Mouse (Mus musculus): ENCODE measurements around the gene Cntnap1.

Gene Cntnap1

DNA sequence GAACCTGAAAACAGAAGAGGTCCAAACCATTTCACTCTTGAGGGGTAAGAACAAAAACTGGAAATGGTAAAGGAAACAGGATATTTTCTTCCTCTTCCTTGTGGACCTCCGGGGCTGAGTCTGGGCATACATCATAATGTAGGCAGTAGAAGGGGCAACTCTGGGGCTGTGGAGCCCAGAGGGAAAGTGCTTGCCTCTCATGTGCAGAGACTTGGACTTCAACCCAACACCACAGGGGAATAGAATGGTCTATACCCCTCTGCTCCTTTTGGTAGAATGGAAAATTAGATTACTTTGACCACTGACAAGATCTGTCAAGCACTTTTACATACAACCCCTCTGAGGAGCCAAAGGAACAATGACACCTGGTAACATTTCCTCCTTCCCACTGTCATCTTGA is 24.8 kb downstream of the Cntnap1 start:
- CTCF ChIA-PET = no interaction called here
- POLR2A ChIA-PET = no interaction called here

DNA sequence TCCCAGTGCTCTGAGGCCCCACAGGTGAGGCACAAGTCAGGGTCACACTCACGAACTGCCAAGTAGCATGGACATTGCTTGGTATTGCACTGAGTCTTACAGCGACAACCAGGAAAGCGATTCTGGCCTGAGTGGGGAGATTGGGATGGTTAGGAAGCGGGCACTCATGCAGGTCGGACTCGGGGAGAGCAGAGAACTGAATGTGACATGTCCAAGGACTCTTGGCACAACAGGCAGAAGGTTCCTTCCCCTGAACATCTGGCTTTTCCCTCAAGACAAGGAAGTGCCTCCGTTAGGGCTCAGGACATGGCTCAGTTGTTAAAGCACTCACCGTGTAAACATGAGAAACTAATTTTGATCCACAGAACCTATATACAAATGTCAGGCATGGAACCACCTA is 25.2 kb downstream of the Cntnap1 start:
- CTCF ChIA-PET = interaction anchor here in 1 of 4 experiments (1.9 kb wide), 1 partner anchor 15 kb away, joined by 10 read pairs; no protein-coding TSS in a partner anchor
- POLR2A ChIA-PET = interaction anchor here in 2 of 4 experiments (1.3 kb wide), 2 partner anchors 32 to 33 kb away, joined by 3 to 15 read pairs; no protein-coding TSS in a partner anchor

DNA sequence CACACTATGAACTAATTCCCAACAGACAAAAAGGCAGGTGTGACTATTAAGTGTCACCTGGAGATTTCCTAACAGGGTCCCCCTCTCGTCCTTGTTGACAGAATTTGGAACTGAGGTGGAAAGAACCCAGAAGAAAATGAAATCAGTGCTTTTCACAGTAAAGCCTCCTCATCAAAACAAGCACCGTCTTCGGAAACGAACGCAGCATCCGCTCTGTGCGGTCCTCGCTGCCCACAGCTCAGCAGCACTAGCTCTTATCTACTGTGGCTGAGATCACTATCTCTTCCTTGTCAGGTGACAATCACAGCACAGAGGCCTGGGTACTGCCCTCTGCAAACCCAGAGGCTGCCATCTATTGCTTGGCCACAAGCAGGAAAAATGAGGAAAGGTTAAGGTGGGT is 25.9 kb downstream of the Cntnap1 start:
- POLR2A ChIA-PET = interaction anchor here in 2 of 4 experiments (0.9 to 1.3 kb wide), 5 partner anchors 9 to 33 kb away, joined by 3 to 15 read pairs (median 3); no protein-coding TSS in a partner anchor
- CTCF ChIA-PET = interaction anchor here in 1 of 4 experiments (1.0 to 1.9 kb wide), 2 partner anchors 16 to 20 kb away, joined by 4 to 10 read pairs; no protein-coding TSS in a partner anchor

DNA sequence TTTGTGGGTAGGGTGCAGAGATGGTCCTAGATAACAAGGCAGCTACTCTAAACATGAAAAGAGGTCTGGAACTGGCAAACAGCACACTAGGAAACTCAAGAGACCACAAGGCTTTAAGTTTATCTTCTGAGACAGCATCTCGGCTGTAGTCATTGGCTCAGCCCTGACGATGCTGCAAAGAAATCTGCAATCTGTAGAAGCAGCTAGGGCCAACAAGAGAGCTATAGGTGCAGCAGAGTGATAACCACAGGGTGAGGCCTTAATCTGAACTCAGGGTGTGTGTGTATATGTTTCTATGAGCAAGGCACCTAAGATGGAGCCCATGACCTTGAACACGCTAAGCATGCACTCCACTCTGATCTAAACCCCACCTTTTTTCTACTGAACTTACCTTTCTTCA is 29.2 kb downstream of the Cntnap1 start:
- ChIA-PET CTCF (interaction anchor here in 2 of 4 experiments (3.0 to 3.2 kb wide), 2 partner anchors 23 kb away, joined by 20 to 22 read pairs; no protein-coding TSS in a partner anchor), POLR2A (interaction anchor here in 2 of 4 experiments (0.6 to 2.2 kb wide), 4 partner anchors 9 to 67 kb away, joined by 3 to 9 read pairs (median 4); no protein-coding TSS in a partner anchor)

DNA sequence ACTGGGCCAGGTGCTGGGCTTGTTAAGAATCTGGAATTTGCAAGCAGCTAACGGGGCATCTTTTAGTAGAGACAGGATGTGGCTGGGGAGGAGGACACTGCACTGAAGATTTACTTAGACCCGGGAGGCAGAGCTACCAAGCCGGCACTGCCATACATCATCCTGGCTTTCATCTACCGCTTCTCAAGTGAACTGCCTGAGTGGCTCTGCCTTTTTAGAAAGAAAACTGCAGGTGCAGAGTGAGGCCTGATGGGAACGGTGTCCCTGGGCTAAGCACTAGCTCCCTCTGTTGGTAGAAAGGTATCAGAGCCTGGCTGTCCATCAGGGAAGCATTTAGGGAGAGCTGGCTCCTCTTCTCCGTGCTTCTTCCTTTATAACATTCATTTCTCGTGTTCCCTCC is 30.7 kb downstream of the Cntnap1 start:
- CTCF ChIA-PET = interaction anchor here (0.5 to 3.2 kb wide), 69 partner anchors 8 to 1955 kb away, joined by 3 to 22 read pairs (median 4); partner anchors contain the start of genes Becn1 (in 3 of the 4), Aoc2 (in 1 of the 4), Aoc3 (in 1 of the 4) and Ccr10 (in 1 of the 4)
- POLR2A ChIA-PET = interaction anchor here (0.6 to 2.2 kb wide), 23 partner anchors 9 to 262 kb away, joined by 3 to 9 read pairs (median 3); partner anchors contain the start of genes Rpl27 (in 2 of the 4), Becn1 (in 1 of the 4), Ezh1 (in 1 of the 4) and Psmc3ip (in 1 of the 4)

DNA sequence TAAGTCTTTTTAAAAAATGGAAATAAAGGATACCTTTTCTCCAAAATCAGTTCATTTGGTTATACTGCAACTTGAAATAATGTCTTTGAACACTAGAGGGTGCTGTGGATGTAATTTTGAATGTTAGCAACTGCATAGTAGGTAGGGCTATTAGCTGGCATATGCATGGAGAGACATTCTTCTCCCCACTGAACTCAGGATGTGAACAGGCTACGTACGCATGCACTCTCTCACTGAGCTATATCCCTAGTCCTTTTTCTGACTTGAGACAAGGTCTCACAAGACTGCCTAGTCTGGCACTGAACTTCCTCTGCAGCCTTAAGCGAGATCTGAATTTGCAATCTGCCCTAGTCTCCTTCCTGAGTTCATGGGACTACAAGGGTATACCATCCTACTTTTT is 41.6 kb downstream of the Cntnap1 start:
- CTCF ChIA-PET = interaction anchor here (0.6 to 1.9 kb wide), 16 partner anchors 10 to 137 kb away, joined by 3 to 14 read pairs (median 4); partner anchors contain the start of genes Becn1 (in 2 of the 4), Cntd1 (in 2 of the 4), Ramp2 (in 2 of the 4) and Coa3 (in 1 of the 4)
- POLR2A ChIA-PET = interaction anchor here (0.6 to 1.1 kb wide), 6 partner anchors 36 to 109 kb away, joined by 3 to 6 read pairs (median 4); partner anchors contain the start of genes Becn1 (in 1 of the 4), Vps25 (in 1 of the 4) and Wnk4 (in 1 of the 4)

DNA sequence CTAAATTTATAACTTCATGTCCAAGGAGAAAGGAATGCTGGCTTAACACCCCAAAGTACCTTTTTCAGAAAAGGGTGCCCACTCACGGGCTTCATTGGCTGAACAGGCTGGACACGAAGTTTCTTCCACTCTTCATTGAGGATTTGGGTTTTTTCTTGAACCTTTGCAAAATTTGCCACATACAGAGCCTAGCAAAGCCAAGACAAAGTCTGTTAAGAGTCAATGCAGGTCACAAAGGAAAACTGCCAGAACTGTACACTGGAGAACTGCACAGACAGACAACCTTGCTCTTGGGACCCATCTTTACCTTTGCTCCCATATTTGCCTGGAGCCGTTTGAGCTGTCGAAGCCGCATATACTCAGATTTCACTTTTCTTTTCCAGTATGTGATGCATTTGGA is 46.6 kb downstream of the Cntnap1 start:
- ChIA-PET CTCF (interaction anchor here in 1 of 4 experiments (1.6 kb wide), 1 partner anchor 16 kb away, joined by 4 read pairs; no protein-coding TSS in a partner anchor), POLR2A (interaction anchor here in 2 of 4 experiments (0.7 to 2.2 kb wide), 3 partner anchors 14 to 849 kb away, joined by 3 to 9 read pairs (median 5); no protein-coding TSS in a partner anchor)

DNA sequence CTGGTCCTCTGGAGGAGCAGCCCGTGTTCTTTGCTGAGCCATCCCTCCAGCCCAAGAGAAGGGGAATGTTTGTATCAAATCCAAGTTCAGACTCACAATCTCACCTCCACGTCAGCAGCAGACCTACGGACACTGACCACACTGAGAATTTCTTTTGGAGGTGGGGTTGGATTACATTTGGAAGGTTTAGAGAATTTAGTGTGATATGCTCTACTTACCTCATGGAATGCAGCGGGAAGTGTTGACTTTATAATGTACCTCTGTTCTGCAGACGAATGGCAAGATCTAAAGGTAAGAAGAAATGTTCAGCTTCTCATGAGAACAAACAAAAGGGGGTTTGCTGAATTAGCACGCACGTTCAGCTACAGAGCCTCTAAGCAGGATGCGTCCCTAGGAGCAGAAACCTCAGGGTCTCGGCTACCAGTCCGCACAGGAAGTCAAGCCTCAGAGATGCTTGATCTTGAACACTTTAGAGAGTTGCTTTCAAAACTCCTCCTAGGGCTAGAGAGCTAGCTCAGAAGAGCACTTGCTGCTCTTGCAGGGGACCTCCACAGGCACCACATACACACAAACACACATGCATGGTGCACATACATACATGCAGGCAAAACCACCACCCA is 48.2 kb downstream of the Cntnap1 start:
- ChIA-PET CTCF (interaction anchor here in 1 of 4 experiments (0.7 to 0.9 kb wide), 2 partner anchors 17 to 30 kb away, joined by 3 read pairs; no protein-coding TSS in a partner anchor), POLR2A (interaction anchor here in 3 of 4 experiments (0.5 to 1.3 kb wide), 4 partner anchors 21 to 391 kb away, joined by 3 to 4 read pairs (median 4); partner anchors contain the start of gene Rpl27 (in 2 of the 3))

DNA sequence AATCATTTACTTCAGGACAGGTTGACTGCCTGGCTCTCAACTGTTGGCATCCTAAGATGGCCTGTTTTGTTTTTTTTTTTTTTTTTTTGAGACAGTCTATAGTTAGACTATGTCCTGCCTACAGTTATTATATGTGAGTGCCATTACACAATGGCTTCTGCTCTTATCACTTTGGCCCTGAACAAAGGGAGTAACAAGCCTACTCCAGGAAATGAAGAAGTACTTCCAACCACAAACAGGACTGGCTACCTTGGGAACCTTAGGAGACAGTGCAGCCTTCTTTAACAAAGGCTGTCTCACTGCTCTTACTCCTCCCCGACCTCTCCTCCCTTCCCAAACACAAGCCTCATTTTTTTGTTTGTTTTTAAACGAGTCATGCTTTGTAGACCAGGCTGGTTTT is 50.5 kb downstream of the Cntnap1 start:
- ChIA-PET CTCF (interaction anchor here in 3 of 4 experiments (0.5 to 0.7 kb wide), 3 partner anchors 11 to 40 kb away, joined by 3 to 4 read pairs (median 3); no protein-coding TSS in a partner anchor), POLR2A (interaction anchor here in 2 of 4 experiments (0.6 to 1.8 kb wide), 5 partner anchors 9 to 195 kb away, joined by 3 to 4 read pairs (median 4); partner anchors contain the start of gene Plekhh3 (in 1 of the 2))

DNA sequence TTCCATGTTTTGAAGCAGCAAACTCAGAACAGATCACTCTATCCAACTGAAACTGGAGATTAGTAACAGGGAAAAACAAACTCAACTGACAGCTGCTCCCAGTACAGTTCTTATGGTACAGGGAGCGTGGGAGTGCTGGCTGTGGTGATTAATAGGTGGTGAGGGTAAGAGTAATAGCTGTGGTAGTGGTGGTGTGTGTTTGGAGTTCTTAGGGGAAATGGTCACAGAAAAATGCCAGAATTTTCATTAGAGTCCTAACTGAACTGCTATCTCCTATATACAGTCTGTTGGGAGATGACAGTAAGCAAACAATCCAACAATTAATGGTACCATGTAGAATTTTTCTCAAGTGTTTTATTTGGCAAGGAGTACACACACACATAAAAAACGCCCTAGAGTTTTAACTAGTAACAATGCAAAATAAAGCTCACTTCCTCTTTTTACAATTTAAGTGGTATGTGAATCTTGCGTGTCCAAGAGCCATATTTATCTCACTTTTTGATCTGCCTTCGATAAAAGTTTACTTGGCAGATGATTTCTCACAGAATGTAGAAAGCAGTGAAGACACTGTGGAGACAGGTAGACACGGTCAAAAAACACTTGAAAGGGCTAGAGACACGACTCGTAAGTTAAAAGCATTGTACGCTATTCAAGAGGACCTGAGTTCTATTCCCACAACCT is 51.1 kb downstream of the Cntnap1 start:
- ChIA-PET POLR2A (interaction anchor here in 2 of 4 experiments (0.6 to 1.8 kb wide), 5 partner anchors 33 to 221 kb away, joined by 3 to 4 read pairs (median 3); partner anchors contain the start of genes Cntd1 (in 1 of the 2), Coa3 (in 1 of the 2) and Rpl27 (in 1 of the 2)), CTCF (interaction anchor here in 2 of 4 experiments (0.5 to 1.4 kb wide), 2 partner anchors 9 to 10 kb away, joined by 4 to 5 read pairs; no protein-coding TSS in a partner anchor)

DNA sequence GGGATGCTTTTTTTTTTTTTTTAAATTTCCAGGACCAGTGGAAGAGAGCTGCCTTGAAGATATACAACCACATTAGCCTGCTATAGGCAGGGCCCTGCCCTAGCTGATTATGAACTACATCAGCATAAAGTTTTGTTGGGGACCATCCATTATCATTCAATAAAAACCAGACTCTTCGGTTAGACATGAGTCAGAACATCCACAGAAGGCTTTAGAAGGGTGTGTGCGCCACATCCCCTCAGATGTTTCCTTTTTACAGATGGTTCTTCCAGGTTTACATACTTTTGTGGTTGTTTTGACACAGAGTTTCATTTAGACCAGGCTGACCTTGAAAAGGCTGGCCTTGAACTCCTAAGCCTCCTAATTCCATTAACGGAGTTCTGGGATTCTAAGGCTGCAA is 54.0 kb downstream of the Cntnap1 start:
- ChIA-PET CTCF (no interaction called here), POLR2A (no interaction called here)

DNA sequence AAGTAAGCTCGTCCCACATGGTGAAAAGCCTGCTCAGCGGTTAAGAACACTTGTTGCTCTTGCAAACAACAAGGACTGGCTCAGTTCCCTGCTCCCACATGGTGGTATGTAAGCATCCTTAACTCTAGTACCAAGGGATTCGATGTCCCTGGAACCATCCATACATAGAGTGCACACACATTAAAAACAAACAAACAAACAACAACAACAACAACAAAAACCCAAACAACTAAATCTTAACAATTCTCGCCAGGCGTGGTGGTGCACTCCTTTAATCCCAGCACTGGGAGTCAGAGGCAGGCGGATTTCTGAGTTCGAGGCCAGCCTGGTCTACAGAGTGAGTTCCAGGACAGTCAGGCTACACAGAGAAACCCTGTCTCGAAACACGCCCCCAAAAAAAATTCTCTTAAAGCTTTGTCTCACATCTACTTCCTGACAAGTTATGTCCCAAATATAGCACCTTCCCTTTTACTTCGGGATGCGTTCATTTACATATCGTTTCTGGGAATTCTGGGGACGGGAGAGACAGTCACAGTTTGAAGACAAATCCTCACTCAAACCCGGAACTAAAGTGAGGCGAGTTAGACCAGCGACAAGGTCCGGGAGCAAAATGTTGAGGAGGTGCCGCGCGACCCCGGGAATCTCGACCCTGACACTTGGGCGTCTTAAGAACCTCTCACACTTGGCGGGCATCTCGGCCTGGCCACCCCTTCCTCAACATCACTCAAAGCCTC is 55.2 kb downstream of the Cntnap1 start:
- POLR2A ChIA-PET = interaction anchor here in 3 of 4 experiments (0.8 to 1.4 kb wide), 5 partner anchors 20 to 216 kb away, joined by 3 read pairs; partner anchors contain the start of genes Ramp2 (in 1 of the 3), Rpl27 (in 1 of the 3) and Wnk4 (in 1 of the 3)

DNA sequence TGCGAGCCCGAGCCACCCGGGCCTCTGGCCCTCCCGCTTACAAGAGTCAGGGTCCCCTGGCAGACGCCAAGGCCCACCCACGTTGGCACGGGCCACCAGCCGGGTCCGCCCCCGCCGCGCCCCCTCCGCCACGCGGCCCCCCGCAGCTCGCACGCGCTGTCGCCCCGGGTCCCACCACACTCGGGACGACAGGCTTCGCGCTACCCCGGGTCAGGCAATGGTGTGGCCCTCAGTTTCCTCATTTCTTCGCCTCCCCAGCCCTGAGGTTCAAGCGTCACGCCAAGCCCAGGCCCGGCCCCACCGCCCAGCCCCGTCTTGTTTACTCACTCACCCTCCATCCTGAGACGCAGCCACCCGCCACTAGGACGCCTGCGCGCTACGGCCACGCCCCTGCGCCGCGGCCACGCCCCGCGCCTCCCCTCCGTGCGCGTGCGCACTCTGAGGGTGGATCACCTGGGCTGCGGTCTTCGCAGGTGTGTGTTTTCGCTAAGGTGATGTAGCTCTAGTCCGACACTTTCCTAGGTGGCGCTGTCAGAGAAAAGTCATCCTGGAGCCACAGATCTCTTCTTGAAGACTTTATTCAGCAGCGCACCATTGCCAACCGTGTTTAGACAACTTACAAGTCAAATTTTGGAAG is 55.9 kb downstream of the Cntnap1 start, which contains the start of gene Ezh1:
Ezh1 (minus strand) TSS at position 399 of the 637 bp plus-strand sequence.
- CTCF ChIA-PET = interaction anchor here in 3 of 4 experiments (0.5 to 1.2 kb wide), 9 partner anchors 9 to 572 kb away, joined by 3 to 6 read pairs (median 3); partner anchors contain the start of genes Becn1 (in 1 of the 3), Ramp2 (in 1 of the 3), Retreg3 (in 1 of the 3) and Tubg1 (in 1 of the 3)
- POLR2A ChIA-PET = interaction anchor here (0.5 to 1.4 kb wide), 13 partner anchors 20 to 569 kb away, joined by 3 to 11 read pairs (median 3); partner anchors contain the start of genes Ramp2 (in 2 of the 4), Aarsd1 (in 1 of the 4), Arl4d (in 1 of the 4) and Cntd1 (in 1 of the 4)

More for the DNA sequence above, 55.2 kb downstream of the Cntnap1 start:
- CTCF ChIA-PET = interaction anchor here in 1 of 4 experiments (0.7 kb wide), 1 partner anchor 10 kb away, joined by 3 read pairs; no protein-coding TSS in a partner anchor

DNA sequence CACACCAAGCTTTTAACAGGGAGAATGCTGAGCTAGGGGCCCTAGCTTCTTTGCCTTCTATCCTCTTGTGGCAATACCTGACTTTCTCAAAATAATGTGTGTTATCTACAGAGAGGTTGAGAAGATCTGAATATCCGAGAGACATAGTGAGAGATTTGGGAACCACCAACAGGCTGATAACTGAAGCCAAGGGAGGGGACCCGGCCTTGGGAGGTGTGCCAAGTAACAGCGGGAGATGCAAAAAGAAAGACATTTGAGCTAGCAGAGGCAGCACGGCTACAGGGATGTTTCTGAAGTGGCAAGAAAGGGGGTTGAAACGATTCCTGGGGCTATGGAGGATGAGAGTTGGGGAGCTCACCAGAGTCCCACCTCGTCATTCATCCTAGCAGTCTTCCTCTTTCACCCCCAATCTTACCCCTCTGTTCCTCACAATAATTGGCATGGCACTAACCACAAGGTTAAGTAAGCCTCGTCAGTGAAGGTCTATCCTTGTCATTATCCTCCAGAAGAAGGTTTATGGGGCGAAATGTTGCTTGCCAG is 59.1 kb downstream of the Cntnap1 start:
- ChIA-PET CTCF (interaction anchor here in 3 of 4 experiments (0.6 to 2.0 kb wide), 8 partner anchors 18 to 627 kb away, joined by 3 to 5 read pairs (median 3); partner anchors contain the start of genes Becn1 (in 1 of the 3) and Tubg2 (in 1 of the 3)), POLR2A (interaction anchor here in 3 of 4 experiments (0.6 to 3.2 kb wide), 18 partner anchors 9 to 618 kb away, joined by 3 to 15 read pairs (median 4); partner anchors contain the start of genes Ramp2 (in 2 of the 3), Rpl27 (in 2 of the 3), Becn1 (in 1 of the 3) and Plekhh3 (in 1 of the 3))

DNA sequence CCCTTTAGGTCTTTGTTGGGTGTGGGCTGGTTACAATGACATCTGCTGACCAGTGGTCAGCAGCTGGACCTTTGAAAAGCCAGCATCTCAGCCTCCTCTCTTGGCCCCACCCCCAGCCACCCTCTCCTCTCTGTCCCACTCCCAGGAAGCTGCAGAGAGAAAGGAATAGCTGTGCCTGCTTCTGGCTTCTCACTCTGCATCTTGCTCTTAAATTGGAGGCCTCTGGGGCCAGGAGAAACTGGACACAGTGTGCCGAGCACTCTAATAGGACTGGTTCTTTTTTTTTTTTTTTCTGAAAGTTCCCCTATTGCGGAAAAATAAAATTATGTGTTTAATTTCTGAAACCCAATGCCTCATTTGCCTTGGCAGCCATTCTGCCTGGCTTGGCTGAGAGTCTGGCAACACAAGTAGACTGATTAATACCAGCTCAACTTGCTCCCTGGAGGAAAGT is 59.8 kb downstream of the Cntnap1 start:
- ChIA-PET CTCF (interaction anchor here in 3 of 4 experiments (0.6 to 2.0 kb wide), 11 partner anchors 16 to 1427 kb away, joined by 3 to 8 read pairs (median 3); partner anchors contain the start of gene Tubg2 (in 1 of the 3)), POLR2A (interaction anchor here in 3 of 4 experiments (0.5 to 3.2 kb wide), 22 partner anchors 10 to 1042 kb away, joined by 3 to 15 read pairs (median 4); partner anchors contain the start of genes Ramp2 (in 2 of the 3), Rpl27 (in 2 of the 3) and Plekhh3 (in 1 of the 3))

Data from embryonic stem cell, embryonic (primary cell).